Mouse (Mus musculus): ENCODE data around the gene Izumo4.

Izumo4 gene

DNA sequence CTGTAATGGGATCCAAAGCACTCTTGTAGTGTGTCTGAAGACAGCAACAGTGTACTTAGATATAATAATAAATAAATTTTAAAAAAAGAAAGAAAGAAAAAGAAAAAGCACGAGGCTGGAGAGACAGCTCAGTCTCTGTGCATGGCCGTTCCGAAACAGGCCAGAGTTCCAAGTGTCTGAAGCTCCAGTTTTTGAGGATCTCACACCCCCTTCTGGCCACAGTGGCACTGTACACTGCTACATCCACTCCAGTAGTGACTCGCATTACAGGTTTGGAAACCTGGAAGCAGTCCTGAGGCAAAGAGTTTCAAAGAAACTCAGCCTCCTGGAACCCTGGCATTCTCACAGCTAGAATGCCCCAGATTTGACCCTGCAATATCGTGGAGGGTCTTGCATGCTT lies 14.1 kb upstream of the Izumo4 start:
- peak; percentile 80 for DNase-seq (ENCODE audit: low read depth)

DNA sequence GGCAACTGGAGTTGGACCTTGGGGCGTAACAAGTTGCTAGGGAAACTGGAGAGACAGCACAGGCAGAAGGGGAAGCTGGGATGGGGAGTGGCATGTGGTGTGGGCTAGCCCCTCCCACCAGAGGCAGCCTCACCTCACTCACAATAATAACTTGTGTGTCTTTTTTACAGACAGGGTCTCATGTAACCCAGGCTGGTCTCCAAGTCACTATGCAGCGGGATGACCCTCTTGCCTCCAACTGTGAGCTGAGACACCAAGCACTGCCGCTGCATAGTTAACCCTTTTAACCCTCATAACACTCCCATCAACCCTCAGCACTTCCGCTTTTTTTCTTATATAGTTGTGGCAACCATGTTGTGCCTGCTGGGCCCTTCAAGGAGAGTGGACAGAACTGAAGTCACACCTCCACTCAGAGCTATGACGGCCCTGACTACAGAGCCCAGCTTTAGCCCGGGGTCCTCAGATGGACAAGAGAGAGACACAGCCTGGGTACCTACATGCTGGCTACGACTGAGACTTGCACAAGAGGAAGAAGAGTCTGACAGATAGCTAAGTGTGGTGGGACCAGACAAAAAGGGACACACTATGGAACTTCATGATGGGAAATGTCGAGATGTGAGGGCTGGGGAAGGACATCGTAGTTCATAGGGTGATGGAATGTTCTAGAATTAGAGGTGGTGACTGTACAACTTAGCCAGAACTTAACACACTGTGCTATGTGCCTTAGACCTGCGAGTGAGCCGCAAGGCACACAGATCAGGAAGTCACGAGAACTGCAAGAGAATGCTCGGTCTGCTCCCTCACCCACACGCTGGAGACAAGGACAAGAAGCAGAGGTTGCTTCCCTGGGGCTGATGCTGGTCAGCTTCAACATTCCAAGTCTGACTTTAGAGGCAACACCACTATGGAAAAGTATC lies 9.5 kb upstream of the Izumo4 start:
- peak; percentile 61 for DNase-seq (ENCODE audit: low read depth)

DNA sequence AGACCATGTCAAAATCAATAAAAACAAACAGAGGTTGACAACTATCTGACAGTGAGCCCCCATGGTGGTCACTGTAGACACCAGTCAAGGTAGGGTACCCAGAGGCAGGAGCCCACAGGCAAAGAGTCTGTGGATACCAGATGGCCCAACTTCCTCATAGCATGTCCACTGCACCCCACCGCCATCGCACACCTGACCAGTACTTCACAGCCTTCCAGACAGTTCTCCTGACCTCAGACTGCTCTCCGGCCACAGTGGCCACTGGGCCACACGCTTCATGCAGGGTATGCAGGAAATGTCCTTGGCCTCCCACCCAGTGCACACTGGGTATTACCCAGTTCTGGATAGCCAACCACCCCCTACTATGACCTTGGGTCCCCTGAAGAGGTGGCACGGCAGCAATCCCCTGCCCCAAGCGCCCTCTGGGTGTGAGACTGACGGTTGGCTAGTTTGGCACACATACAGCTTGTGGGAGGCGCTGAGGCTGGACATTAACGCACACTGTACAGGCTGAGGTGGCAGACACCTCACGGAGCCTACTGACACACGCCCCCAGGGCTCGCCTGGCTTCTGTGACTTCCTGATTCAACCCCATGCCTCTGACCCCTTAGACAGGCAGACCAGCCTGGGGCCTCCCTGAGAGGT lies 8.5 kb upstream of the Izumo4 start:
- peak; percentile 37 for DNase-seq (ENCODE audit: low read depth)

DNA sequence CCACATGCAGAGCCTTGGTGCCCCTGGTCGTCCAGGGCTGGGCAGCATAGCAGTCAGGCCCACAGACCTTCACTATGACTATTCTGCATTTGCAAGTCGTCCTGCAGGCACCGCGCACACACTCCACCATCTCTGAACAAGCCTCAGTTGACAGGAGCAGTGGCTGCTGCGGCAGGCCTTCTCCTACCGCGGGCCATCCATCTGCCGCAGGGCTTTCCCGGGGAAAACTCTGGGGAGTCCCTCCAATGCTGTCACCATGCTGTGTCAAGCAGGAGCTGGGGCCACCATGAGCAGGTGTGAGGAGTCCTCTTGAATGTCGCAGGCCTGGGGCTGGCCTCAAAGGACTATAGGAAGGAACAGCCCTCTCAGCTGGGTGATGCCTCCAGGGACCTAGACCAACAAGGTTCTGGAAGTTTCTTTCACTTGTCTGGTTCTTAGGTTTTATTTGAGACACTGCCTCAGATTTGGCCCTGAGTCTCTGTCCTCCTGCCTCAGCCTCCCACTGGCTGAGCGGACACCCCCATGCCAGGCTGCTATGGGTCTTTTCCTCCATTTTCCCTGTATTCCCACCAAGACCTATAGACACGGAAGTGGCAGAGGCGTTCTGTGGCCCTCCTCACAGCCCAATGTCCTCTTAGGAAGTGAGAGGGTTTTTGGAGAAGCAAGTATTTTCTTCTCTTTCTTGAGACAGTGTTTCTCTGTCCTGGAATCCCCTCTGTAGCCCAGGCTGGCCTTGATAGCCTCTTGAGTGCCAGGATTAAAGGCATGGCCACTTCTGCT lies 7.6 kb upstream of the Izumo4 start:
- DNase-seq (ENCODE audit: low read depth), result no peak

DNA sequence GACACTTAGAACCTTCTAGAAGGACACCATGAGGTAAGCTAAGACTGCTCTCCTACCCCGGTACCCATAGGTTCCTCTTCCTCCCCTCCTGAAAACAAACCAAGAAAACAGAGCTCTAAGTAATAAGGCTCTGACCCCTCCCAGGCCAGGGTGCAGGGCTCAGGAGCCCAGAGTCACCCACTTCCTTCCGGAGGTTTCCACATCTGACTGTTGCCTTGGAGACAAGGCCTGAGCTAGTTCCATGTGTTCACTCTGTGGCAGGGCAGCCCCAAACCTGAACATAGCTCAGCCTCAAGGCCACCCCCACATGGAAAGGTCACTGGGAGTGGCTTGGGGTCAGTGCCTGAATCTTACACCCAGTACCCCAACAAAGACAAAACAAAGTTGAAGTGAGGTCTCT lies 6.8 kb upstream of the Izumo4 start:
- DNase-seq (ENCODE audit: low read depth), result peak; percentile 99

DNA sequence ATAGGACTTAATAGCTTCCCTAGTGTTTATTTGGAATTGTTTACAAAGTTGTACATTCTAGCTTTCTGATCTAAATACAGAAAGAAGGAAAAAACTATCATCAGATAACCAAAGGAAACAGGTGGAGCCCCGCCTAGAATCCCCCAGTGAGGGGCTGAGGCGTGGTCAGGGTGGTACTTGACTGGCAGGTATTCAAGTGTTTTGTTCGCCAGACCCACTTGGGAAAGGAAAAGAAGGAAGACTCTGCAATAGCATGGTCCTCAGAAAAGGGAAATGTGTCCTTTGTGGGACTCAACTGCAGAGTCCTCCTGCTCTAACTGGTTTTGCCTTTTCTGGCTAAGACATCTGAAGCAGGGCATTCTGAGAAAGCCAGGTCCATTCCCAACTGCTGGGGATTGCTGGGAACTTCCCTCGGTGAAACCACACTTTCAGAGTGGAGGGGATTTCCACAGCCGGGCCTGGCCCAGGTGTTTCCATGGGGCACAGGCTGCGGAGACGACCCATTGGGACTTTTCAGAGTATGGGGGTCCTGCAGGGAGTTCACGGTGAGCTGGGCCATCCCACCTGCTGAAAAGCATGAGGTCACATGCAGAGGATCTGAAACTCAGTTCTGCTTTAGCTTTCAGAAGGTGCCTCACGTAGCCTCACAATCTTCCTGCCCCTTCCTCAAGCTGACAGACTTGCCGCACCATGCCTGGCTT lies 6.0 kb upstream of the Izumo4 start:
- no peak for DNase-seq (ENCODE audit: low read depth)

DNA sequence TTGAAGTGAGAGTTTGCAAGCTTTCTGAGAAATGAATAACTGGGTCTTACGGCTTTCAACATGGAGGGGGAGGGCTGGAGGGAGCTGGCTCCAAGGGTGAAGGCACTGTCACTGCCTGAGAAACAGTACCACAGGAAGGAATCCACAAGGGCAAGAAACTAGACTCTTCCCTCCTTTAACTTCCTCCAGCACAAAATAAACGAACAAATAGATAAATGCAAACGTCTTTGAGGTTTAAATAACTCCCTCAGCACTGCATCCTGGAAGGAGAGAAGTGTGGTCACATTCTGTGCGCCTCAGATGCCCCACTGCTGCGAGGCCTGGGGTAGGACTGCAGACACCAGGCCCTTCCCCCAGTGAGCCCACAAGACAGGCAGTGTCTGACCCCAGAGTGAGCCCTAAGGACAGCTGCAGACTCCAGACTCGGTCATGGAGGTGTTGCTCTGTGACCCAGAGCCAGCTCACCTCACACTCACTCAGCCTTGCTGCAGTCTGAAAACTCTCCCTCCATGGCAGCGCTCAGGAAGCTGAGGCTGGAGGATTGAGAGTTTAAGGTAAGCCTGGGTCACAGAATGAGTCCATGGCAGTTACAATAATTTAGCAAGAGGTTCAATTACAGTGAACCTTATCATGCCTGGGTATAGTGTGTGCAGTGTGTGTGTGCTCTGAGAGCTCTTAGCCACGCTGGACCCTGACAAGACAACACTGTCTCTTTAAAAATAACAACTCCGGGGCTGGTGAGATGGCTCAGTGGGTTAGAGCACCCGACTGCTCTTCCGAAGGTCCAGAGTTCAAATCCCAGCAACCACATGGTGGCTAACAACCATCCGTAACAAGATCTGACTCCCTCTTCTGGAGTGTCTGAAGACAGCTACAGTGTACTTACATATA lies 5.2 kb upstream of the Izumo4 start:
- peak; percentile 70 for DNase-seq (ENCODE audit: low read depth)

DNA sequence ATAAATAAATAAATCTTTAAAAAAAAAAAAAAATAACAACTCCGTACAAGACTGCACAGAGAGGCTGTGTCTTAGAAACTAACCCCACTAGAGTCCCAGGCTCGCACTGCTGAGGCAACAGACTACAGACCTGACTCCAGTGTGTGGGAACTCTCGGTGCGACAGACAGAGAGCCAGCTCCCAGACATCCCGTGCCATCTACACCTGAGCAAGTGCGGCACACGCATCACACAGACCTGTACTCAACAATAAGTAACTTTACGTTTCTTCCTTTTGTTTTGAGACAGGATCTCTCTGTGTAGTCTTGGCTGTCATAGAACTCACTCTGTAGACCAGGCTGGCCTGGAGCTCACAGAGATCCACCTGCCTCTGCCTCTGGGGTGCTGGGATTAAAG lies 4.6 kb upstream of the Izumo4 start:
- DNase-seq (ENCODE audit: low read depth), result peak; percentile 7

DNA sequence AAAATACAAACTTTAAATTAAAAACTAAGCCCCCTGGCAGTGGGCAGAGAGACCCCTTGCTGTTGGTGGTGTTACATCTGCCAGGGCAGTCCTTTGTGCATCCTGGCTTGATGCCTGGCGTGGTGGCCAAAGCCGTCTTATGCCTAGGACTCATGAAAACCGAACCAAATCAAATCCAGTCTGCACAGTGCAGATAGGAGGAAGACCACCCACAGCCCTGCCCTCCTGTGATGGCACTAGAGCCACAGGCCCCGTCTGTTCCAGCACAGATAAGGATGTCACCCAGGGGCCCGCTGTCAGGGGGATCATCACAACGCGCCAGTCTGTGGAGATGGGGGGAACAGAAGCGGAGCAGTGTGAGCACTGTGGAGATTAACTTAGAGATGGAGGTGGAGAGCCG lies 4.2 kb upstream of the Izumo4 start:
- DNase-seq (ENCODE audit: low read depth), result peak; percentile 66

DNA sequence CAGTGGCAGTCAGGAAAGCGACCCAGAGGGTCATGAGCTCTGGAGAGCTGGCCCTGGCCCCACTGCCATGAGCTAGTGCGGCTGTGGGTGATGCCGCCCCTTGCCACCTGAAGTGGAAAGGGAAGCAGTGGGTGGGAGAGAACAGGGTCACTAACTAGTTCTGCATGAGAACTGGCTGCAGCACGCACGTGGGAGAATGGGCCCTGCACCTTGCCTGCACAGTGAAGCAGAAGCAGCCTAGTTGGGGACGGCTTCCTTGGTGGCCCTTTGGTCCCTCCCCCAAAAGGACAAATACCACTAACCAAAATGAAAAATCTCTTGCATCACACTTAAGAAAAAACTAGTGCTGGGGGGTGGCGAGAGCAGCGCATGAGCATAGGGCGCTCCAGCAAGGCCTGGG lies 3.4 kb upstream of the Izumo4 start:
- peak; percentile 12 for DNase-seq (ENCODE audit: low read depth)

DNA sequence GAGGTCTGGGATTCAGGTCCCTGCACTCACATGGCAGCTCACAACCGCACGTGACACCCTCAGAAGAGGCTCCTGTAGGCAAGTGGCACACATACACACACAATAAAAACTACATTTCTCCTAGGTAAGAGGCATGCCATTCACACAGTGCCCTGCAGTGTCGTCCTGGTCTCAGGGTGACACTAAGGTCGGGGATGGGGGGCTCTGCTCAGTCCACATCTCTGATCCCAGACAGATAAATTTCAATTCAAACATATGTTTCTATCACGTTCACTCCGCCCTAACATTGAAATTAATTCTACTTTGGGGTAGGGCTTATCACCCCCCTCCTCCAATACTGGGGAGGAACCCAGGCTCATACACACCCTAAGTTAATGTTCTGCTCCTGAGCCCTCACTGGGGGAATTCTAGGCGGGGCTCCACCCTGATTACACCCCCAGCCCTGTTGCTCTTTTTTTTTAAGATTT lies 1.9 kb upstream of the Izumo4 start:
- no peak for DNase-seq (ENCODE audit: low read depth)

DNA sequence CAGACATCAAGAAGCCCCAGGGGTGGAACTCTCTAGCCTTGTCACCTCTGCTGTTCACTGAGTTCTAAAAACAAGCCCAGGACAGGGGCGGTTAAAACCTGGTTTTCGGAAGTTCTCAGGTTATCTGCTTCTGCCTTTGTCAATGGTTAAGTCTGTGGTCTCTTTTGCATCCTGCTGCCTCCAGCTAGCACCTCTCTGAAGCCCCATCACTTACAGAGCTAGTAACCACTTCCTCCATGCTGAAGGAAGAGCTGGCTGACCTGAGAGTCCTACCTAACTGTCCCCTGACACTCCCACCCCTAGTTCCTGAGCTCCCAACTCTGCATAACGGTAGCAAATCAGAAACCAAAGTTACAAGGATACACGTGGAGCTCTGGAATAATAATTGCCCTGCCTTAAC lies 1.3 kb upstream of the Izumo4 start:
- DNase-seq (ENCODE audit: low read depth), result peak; percentile 91

DNA sequence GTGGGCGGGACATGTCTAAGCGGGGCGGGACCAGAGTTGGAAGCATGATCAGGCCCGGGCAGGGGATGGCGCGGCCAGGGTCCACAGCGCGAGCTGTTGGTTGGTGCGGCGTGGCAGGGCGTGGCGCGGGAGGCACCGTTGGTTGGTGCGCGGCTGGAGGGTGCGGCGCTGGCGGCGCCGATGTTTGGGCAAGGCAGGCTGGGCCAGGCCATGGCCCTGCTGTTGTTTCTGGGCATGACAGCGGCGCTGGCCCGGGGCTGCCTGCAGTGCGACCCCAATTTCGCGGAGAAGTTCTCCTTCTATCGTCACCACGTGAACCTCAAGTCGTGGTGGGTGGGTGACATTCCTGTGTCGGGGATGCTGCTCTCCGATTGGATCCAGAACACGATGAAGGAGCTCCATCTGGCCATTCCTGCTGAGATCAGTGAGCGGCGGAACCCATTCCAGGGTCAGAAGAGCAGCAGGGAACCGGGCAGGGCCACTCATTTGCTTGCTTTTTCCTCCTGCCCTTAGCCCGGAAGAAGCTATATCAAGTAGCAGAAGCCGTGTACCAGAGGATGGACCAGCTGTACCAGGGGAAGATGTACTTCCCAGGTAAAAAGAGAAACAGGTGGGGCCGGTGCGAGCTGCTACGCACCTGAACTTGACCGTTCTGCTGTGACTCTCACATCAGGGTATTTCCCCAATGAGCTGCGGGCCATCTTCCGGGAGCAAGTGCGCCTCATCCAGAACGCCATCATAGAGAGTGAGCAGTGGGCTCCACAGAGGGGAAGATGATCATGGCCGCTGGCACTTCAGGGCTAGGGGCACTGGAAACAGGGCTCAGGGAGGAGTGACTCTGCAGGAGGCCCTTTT lies 779 bp downstream of the Izumo4 start:
- peak; percentile 97 for DNase-seq (ENCODE audit: low read depth)

DNA sequence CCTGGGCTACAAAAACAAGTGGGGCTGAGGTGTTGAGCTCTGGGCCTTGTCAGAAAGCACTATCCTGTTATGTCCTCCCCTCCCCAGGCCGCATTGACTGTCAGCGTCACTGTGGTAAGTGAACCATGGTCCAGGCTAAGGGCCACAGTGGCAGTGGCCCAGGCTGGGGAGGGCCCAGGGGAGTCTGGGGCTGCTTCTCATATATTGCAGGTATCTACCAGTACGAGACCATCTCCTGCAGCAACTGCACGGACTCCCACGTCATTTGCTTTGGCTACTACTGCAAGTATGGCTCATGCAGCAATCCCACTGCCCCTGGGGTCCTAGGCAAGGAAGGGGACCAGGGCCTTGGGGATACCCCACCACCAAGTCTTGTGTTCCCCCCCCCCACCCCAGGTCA lies 1.7 kb downstream of the Izumo4 start:
- DNase-seq (ENCODE audit: low read depth), result no peak

DNA sequence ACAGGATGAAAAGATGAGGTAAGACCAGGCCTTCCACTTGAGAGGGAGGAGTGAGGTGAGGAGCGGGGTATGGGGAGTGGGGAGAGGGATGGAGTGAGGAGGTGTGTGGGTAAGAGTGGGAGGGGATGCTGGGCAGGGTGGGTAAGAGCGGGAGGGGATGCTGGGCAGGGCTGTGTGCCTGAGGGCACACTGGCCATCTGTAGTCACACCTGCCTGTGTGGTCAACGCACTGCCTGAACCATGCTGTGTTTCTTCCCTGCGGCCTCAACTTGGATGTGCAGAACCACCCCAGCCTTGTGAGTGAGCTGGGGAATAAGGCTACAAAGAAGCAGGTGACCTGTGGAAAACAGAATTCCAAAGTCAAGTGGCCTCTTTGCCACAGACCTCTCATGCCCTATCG lies 2.4 kb downstream of the Izumo4 start:
- DNase-seq (ENCODE audit: low read depth), result no peak

DNA sequence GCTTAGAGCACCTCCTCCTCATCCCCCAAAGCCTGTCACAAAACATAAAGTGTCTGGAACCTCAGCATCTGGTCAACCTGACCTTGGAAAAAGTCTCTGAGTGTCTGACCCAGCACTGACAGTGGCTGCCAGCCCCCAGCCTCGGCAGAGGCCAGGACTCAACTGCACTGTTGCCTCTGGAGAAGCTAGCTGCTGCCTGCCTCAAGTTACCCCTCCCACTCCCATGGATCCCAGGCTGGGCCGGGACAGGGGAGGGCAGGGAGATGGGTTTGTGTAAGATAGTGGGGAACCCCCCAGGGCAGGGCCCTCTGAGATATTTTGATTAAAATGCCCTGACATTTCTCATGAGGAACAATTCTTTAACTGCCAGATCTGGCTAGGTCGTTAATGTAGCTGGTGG lies 3.0 kb downstream of the Izumo4 start:
- no peak for DNase-seq (ENCODE audit: low read depth)

DNA sequence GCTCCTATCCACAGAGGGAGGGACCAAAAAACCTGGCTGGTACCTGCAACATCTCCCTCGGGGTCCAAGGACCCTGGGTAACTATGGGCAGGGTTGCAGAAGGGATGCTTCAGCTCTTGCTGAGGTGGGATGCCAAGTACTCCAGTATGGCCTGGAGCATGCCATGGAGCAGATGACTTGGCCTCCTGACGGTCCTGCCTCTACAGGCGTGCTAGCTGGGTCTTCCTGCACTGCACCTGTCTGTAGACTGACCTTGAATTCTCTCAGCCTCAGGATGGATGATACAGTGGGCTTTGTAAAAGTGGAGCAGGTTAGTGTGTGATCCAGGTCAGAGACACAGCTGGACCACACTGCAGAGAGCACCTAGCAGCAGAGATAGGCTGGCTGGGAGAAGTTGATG lies 3.5 kb downstream of the Izumo4 start:
- no peak for DNase-seq (ENCODE audit: low read depth)

DNA sequence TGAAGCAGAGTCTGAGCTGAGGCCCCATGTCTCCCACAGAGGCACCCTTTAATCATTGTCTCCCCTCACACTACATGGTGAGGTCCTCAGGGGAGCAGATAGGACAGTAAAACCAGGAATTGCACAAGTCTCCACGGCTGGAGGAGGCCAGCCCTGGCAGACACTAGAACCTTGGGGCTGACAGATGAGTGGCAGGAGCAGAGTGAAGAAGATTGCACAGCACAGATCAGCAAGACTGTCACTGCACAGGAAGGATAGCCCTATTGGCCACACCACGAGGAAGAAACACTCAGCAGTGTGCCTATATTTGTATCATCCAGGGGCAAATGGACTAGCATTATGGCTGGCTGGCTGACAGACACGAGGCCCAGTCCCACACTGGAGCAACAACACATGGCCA lies 8.8 kb downstream of the Izumo4 start:
- DNase-seq (ENCODE audit: low read depth), result no peak

DNA sequence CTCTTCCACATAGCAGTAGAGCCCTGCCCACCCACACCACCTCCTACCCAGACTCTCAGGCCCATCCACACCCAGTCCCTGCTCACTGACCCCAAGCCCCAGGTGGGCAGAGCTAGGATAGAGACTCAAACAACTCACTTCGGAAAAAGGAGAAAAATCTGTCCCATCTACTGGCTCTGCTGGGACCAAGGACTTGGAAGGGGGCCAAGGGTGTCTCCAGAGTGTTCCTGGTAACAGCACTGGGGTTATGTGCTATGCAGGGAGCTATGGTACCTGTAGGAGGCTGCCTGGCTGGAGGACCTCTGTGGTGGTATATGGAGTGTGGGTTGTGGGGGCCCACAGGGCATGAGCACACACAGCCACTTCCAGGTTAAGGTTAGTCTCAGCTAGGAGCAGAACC lies 15.3 kb downstream of the Izumo4 start:
- DNase-seq (ENCODE audit: low read depth), result no peak
